Mouse (Mus musculus) bone marrow macrophage, adult 2 months (primary cell): Measurements from ENCODE around the gene Lpcat1.

Experiments used
- CTCF ChIP-seq: IDR thresholded peaks from 2 replicates; pipeline ENCODE4 v1.5.1; 2012; ENCODE audit warnings: low read depth, mild to moderate bottlenecking, low read length, moderate library complexity
- POLR2A ChIP-seq: IDR thresholded peaks from 2 replicates; pipeline ENCODE4 v1.6.1; 2012; ENCODE audit warnings: mild to moderate bottlenecking, low read depth, low read length, borderline replicate concordance

DNA sequence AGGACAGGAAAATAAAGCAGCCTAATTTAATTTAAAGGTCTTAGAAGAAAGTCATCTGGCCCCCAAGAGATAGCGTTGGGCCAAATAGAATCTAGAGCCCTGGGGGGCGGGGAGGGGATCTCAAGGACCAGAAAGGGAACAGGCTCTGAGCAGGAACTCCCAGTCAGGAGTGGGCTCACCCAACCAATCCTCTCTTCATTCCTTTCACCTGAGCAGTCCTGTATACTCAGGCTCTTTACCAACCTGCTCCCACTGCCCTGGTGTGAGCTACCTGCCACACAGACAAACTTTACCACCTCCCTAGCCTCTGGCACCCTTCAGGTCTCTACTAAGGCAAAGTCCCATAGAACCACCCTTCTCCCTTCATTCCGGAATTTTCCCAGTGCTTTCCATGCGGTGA is 44.0 kb upstream of the Lpcat1 start:
- no peak for TF ChIP-seq CTCF
- no peak for TF ChIP-seq POLR2A
